Mouse (Mus musculus) layer of hippocampus, adult 2 months (tissue): ENCODE results near the gene Cxcl9. TPM values are rescaled to one million over a fixed set of nuclear protein-coding genes. Genes with fewer than 3 reads are reported as not detected.

Source experiments
- DNase-seq, 2 experiments: peaks; one replicate each; pipeline ENCODE4 v3.0.0; 2022; ENCODE audit warnings: low spot score in 2 of 2
- H3K27ac ChIP-seq: fragments of 200-600 bp; 2 replicates; pipeline ENCODE4 v1.8.1; 2022
- H3K4me3 ChIP-seq: fragments of 200-600 bp; 2 replicates; pipeline ENCODE4 v1.8.1; 2022; ENCODE audit warnings: mild to moderate bottlenecking
- CTCF ChIP-seq: fragments of 200-600 bp; conservative IDR thresholded peaks from 2 replicates; pipeline ENCODE4 v1.8.1; 2022; ENCODE audit warnings: antibody characterized with exemption, mild to moderate bottlenecking, moderate library complexity
- total RNA-seq, 2 experiments: library from RNA; stranded (reverse); gene quantifications; 2 replicates each; pipeline ENCODE4 v1.2.3; 2021

Cxcl9 gene
- total RNA-seq, 2 experiments from 2014 or later, result not detected

DNA sequence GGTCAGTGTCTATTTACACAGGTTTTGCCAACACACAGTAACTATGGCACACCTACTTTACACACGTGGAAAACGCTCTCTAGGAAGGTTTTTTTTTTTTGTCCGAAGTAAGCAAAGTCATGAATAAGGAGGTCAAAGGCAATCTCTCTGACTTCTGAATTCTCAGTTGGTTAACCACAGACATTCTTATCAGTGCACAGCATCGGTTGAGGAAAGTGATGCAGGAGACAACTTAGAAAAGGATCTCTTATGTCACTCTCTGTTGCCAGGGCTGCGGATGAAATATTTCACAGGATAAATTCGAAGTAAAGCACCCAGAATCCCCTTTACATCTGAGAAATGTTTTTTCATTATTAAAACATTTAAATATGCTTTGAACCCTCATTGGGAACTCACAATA lies 512 bp downstream of the Cxcl9 start:
- no peak for TF ChIP-seq CTCF
- Histone ChIP-seq H3K27ac (no peak overlapping the region), H3K4me3 (no peak overlapping the region)
- DNase-seq, result no peak

DNA sequence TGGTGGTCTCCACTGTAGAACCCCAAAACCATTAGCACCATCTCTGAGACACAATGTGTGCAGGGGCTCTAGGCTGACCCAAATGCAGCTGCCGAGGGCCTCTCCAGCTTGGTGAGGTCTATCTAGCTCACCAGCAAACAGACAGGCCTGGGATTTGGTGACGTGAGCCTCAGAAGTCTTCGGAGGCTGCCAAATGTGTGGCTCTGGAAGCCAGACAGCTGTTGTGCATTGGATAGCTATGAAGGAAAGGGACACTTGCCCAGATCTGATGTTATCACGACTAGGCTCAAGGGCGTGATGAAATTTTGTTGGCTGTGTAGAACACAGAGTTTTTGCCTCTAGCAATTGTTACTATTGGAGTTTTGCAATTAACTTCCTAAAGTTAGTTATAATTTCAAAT lies 4.6 kb downstream of the Cxcl9 start:
- DNase-seq, result no peak
- Histone ChIP-seq H3K27ac (no peak overlapping the region), H3K4me3 (no peak overlapping the region)
- no peak for TF ChIP-seq CTCF

DNA sequence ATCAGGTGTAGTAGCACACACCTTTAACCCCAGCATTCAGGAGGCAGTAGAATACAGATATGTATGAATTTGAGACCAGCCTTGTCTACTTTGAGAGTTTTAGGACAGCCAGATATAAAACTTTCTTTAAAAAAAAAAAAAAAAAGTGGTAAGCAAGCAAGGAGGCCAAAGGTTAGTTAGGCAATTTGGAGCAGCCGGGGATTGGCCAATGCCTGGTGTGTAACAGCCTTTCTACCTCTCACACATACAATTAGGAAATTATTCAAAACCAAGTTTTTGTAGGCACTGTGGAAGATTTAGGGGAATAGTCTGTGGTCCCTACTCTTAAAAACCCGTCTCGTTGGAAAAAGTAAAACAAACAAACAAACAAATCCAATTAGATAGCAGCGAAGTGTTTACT lies 5.3 kb downstream of the Cxcl9 start:
- Histone ChIP-seq H3K4me3 (no peak overlapping the region), H3K27ac (no peak overlapping the region)
- DNase-seq, result no peak
- TF ChIP-seq CTCF, result no peak

DNA sequence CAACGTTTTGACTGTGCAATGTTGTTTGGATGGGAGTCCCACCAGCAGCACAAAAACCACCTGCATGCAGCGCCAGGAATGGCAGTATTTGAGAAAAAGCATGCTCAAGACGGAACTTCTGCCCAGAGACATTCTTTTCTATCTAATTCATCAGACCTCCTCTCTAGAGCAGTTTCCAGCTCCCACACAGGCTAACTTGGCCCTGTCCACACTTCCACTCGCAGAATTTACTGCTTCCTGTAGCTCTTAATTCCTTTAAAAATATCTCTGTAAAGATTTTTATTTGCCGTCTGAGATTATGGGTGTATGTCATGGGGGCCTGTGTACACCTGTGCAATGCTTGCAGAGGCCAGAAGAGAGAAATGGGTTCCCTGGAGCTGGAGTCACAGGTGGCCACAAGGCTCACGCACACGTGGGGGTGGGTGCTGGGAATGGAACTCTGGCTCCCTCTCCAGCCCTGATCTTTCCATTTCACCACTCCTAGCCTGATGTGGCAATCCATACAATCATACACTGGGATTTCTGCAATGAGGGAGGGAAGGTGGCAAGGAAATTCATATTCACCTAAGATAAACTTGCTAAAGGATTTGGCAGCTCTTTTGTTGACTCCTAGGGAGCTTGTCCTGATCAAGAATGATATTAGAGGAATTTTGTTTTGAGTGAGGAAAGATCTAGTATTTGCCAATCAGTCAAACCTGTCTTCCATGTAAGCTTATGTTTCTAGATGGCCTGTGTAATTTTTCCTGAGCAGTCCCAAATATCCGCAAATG lies 6.1 kb downstream of the Cxcl9 start:
- Histone ChIP-seq H3K27ac (no peak overlapping the region), H3K4me3 (no peak overlapping the region)
- no peak for DNase-seq
- no peak for TF ChIP-seq CTCF

DNA sequence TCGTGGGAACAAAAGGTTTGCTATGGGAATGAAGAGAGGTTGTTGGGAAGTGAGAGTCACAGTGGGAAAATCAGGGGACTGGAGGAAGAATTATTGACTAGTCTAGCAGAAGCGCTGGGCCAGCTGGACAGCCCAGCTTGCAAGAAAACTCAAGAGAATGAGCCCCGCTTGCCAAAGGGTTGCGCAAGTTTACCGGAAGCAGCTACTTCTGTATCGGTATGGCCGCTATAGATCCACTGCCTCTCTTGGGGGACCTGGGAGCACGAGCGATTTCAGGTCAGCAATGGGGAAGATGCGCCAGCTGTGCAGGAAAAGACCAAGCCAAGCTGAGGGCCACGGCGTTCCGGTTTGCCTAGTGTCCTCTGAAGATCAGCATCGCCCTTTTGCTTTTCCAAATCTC lies 9.3 kb downstream of the Cxcl9 start:
- TF ChIP-seq CTCF, result no peak
- H3K4me3 ChIP-seq, result no peak overlapping the region
- H3K27ac ChIP-seq, result no peak overlapping the region
- no peak for DNase-seq

DNA sequence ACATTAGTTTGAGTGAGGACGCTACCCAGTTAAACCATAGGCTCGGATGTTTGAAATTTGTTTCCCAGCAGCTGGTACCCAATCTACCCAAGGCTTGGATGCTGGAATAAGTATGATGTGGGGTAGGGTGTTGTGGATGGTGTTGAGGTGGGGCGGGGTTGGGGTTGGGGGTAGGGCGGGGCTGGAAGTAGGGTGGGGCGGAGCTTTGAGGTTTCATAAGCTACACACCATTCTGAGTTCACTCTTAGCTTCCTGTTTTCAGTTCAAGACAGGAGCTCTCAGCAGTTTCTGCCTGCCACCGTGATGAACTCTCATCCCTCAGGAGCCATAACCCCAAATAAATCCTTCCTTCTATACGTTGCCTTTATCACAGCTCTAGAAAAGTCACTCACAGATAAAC lies 9.8 kb downstream of the Cxcl9 start:
- H3K4me3 ChIP-seq, result no peak overlapping the region
- no peak overlapping the region for H3K27ac ChIP-seq
- no peak for DNase-seq
- no peak for TF ChIP-seq CTCF

DNA sequence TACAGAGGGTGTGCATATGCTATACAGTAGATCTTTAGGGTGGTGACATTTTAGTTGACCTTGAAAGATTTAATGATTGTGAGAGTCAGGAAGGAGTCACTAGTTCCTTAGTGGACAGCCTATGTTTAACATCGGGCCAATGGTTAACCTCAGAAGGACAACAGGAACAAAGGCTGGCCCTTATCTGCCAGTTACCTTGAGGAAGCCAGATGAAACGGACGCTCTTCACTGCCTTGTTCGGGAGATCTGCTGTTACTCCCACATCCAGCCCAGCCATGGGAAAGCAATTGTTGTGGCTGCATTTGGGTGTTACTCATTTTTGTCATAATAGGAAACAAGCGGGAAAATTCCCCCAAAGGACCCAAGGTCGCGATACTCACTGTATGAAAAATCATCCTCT lies 14.1 kb downstream of the Cxcl9 start:
- H3K4me3 ChIP-seq, result no peak overlapping the region
- TF ChIP-seq CTCF, result no peak
- no peak overlapping the region for H3K27ac ChIP-seq
- no peak for DNase-seq

DNA sequence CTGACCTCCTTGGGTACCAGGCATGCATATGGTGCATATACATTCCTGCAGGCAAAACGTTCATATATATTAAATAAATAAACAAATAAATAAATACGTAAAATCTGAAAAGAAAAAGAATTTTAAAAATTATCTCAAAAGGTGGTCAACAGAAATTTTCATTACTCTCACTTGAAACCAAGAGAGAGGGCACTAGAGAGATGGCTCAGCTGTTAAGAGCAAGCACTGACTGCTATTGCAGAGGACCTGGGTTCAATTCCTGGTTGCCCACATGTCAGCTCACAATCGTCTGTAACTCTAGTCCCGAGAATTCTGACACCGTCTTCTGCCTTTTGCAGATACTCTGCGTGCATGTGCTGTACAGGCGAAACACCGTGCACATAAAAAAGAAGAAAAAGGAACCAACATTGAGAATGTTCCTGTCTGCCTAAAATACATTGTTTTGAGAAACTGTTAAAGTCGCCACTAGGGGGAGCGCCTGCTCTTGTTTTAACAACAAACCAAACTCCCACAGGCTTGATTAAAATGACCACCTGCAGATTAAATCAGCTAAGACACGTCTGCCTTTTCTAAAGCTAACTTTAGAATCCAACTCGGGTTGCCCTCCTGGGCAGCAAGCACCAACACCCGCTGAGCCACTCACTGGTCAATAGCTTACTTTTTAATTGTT lies 15.7 kb downstream of the Cxcl9 start:
- no peak overlapping the region for H3K27ac ChIP-seq
- DNase-seq, result peak; percentile 81 to 88
- H3K4me3 ChIP-seq, result no peak overlapping the region
- peak; percentile 91 for TF ChIP-seq CTCF

DNA sequence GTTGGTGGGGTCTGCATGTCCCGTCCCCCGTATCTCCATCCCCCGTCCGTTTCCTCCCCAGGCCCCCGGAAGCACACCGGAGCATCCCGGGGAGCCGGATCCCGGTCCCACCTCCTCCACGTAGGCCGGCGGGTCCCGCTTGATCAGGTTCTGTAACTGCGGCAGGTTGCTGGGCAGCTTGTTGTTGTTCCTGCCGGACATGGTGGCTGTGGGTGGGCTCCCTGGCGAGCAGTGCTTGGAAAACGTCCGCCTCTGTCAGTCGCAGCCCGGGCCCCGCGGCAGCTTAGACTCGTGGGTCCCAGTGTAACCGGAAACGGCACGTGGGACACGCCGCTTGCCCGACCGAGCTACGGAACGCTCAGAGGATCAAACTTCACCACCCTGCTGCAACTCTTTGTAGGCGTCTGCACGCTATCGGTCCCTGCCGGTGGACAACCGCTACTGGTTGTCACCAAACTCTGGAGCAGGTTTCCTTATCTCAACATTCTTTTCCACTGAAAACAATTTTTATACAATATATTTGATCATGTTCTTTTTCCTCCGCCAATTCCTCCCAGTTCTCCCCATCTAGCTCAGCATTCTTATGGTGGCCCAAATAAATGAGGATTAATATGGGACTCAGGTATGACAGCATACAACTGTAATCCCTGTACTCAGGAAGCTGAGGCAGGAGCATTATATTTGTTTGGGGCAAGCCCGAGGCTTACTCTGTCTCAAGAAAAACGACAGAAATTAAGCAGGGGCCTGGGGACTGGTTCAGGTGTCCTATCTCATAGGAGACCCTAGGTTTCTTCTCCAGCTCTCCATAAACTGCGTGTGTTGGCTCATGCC lies 18.0 kb downstream of the Cxcl9 start, which contains the start of gene Sdad1:
TSS of gene Sdad1 (minus strand) at position 799 of the 831 bp plus-strand sequence.
- peak within 1 kb of the TSS; percentile 66 for H3K27ac ChIP-seq
- peak; percentile 87 for TF ChIP-seq CTCF
- DNase-seq, result peak; percentile 93 to 95

DNA sequence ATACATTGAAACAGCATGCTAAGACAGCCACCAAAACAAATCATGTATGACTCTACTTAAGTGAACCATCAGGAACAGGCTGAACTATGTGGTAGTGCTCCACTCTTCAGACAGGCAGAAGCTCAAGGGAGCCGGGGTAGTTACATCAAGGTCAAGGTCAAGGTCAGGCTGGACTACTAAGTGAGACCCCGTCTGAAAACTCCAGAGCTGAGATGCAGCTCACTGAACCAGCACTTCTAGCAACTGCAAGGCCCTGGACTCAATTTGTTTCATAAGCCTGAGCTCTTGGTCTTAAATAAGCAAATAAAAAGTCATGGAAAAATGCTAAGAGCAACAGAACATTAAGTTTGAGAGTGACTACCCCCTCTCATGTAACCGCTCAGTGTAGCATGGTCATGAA lies 23.6 kb downstream of the Cxcl9 start:
- H3K27ac ChIP-seq, result no peak overlapping the region
- H3K4me3 ChIP-seq, result no peak overlapping the region
- DNase-seq, result no peak
- no peak for TF ChIP-seq CTCF

More for the DNA sequence above, 18.0 kb downstream of the Cxcl9 start, which contains the start of gene Sdad1:
- H3K4me3 ChIP-seq, result peak within 1 kb of the TSS; percentile 95

DNA sequence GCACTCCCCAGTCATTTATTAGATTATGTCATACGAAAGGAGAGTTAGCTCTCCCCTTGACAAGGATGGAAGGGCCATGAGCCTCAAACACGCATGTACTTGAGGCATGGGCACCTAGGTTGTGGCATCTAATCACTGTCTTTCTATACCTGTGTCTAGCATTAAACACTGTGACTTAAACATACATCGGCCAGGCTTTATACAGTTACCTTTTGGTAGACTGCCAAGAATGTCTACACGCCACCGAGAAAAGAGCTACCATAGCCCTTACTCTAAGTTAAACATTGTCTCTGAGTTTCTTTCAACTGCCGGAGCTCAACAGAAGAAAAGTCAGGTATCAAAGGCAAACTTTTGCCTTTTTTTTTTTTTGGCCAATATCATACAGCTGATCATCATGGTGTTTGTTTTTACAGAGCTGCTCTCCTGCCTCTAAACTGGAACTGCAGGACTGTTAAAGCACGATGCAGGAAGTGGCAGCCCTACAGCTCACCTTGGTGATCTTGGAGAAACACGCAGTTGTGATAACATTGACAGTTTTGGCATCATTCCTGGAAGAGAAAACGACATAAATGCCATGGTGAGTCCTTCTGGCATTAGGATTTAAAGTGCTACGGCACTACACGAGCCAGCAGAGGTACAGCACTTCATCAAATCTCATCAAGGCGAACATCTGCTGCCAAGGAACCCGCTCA lies 25.6 kb downstream of the Cxcl9 start:
- no peak for TF ChIP-seq CTCF
- Histone ChIP-seq H3K4me3 (no peak overlapping the region), H3K27ac (no peak overlapping the region)
- no peak for DNase-seq

DNA sequence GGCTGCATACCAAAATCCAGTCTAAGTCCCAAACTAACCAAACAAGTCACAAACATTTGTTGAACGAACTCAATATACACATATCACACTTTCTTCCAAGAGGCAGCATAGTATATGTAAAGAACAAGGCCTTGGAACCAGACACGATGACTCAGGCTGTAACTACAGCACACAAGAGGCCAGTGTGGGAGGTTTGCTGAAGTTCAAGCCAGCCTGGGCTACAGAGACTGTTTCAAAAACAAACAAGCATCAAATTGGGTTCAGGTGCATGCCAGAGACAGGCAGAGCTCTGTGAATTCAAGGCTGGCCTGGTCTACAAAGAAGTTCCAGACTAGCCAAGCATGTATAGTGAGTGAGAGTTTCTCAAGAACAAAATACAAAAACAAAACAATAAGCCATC lies 33.4 kb downstream of the Cxcl9 start:
- TF ChIP-seq CTCF, result no peak
- no peak for DNase-seq
- H3K27ac ChIP-seq, result no peak overlapping the region
- no peak overlapping the region for H3K4me3 ChIP-seq
